Mouse (Mus musculus): ENCODE measurements around the gene Slco1a1. TPM values are rescaled to one million over a fixed set of nuclear protein-coding genes. Genes with fewer than 3 reads are reported as not detected.

Slco1a1 gene
- polyA plus RNA-seq, 1 experiment from 2014 or later, result not detected

DNA sequence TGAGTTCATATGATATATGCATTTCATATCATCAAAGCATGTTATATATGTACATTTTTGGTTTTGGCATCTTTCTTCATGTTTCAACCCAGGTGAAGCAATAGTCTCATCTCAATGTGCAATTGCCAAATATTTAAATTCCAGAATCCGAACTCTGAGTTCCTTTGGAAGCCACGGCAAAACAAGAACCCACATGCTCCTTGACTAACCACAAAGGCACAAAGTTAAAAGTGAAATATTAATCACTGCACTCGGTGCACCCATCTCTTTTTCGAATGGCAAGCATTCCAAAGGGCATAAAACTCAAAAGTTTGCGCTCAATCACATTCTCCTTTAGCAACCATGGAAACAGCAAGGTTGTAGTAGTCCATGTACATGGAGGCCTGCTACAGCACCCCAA lies 80.7 kb downstream of the Slco1a1 start:
- no peaks in the 10 kb centered on the region for H3K4me1 ChIP-seq
- H3K4me3 ChIP-seq, result no peak overlapping the region
- H3K9me3 ChIP-seq, result no peaks in the 10 kb centered on the region
- no peak overlapping the region for H3K27ac ChIP-seq (replicated peaks)
- no peak for DNase-seq (ENCODE audit: low spot score)
- no peaks in the 10 kb centered on the region for H3K36me3 ChIP-seq (replicated peaks)
- no peaks in the 10 kb centered on the region for H3K27me3 ChIP-seq (replicated peaks; ENCODE audit: low read depth, poor library complexity, severe bottlenecking)
- 92% methylated on average over 5 of the region's 5 CpGs for WGBS

DNA sequence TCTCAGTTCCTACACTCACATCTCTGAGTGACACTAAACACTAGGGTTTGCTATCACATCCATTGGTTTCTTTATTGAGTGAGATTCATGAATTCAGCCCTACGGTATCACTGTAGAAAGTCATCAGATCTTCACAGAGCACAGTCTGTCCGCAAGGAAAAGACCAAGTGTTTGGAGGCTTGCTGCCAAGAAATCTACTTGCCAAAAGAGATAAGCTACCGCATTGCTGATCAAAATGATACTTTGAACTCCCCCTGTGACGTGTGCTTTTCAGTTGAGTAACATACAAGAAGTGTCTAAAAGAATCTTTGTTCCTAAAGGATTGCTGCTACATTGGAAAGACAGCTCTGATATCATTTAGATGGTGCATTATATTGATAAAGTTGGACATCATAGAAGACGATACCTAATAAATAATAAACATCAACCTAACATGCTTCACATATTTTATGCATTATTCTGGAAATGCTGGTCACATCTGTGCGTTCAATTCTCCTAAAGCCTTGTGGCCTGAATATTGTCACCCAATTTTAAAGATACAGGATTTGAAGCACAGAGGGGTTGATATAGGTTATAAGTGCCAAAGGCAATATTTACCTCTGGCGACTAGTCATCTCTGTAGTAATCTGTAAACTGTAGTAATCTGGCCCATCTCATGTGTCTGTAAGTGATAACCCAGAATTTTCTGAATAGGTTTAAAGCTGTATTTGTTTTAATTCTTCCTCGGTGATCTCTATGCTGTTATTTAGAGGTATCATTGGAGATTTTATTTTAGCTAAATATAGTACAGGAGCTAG lies 88.8 kb downstream of the Slco1a1 start:
- Histone ChIP-seq H3K4me3 (no peak overlapping the region), H3K4me1 (no peaks in the 10 kb centered on the region), H3K27ac (replicated peaks) (no peak overlapping the region), H3K27me3 (replicated peaks; ENCODE audit: low read depth, poor library complexity, severe bottlenecking) (no peaks in the 10 kb centered on the region), H3K9me3 (no peaks in the 10 kb centered on the region), H3K36me3 (replicated peaks) (no peaks in the 10 kb centered on the region)
- WGBS, result 89% methylated on average over 8 of the region's 8 CpGs
- no peak for DNase-seq (ENCODE audit: low spot score)

Other genes with a start within 250 kb of the Slco1a1 start
- not detected in 2 replicates for gene Gm5724, start 173.2 kb downstream of the Slco1a1 start, polyA plus RNA-seq (2016; fragmentation: Nextera tagmentation; extraction: Ambion mirVana)
- not detected in 2 replicates for gene Slco1a4, start 90.8 kb downstream of the Slco1a1 start, polyA plus RNA-seq (2016; fragmentation: Nextera tagmentation; extraction: Ambion mirVana)
- 0.10 TPM in 1 of 2 replicates, not detected in the other for gene Gm6614, start 64.5 kb upstream of the Slco1a1 start, polyA plus RNA-seq (2016; fragmentation: Nextera tagmentation; extraction: Ambion mirVana)